Mouse (Mus musculus) kidney, embryonic 16.5 days (tissue): Measurements from ENCODE around the gene Pex5l. TPM values are rescaled to one million over a fixed set of nuclear protein-coding genes. Genes with fewer than 3 reads are reported as not detected.

Source experiments
- ATAC-seq: fragments of 200-750 bp; cut with Nextera tagmentation; 2 replicates; pipeline ENCODE4 v1.8.0; 2017; ENCODE audit warnings: moderate TSS enrichment; ENCODE audit not compliant: low FRiP score, low TSS enrichment
- H3K27ac ChIP-seq: fragments of 300-500 bp; sonication (generic); 2 replicates; pipeline ENCODE4 v1.5.1; 2014; ENCODE audit warnings: low read length
- H3K27me3 ChIP-seq: fragments of 300-500 bp; sonication (generic); 2 replicates; pipeline ENCODE4 v1.6.1; 2014; ENCODE audit warnings: low read length, control low read depth, mixed read lengths; ENCODE audit not compliant: insufficient read depth
- H3K36me3 ChIP-seq: fragments of 300-500 bp; sonication (generic); 2 replicates; pipeline ENCODE4 v1.6.1; 2014; ENCODE audit warnings: low read length, control low read depth, mixed read lengths; ENCODE audit not compliant: insufficient read depth
- H3K4me1 ChIP-seq: fragments of 300-500 bp; sonication (generic); 2 replicates; pipeline ENCODE4 v1.6.1; 2014; ENCODE audit warnings: low read length, control low read depth, mixed read lengths; ENCODE audit not compliant: insufficient read depth
- H3K4me2 ChIP-seq: fragments of 300-500 bp; sonication (generic); replicated peaks from 2 replicates; pipeline ENCODE4 v1.6.1; 2014; ENCODE audit warnings: low read depth, low read length
- H3K4me3 ChIP-seq: fragments of 300-500 bp; sonication (generic); 2 replicates; pipeline ENCODE4 v1.5.1; 2014; ENCODE audit warnings: mild to moderate bottlenecking, low read length
- H3K9ac ChIP-seq: fragments of 300-500 bp; sonication (generic); replicated peaks from 2 replicates; pipeline ENCODE4 v1.6.1; 2014; ENCODE audit warnings: low read length
- H3K9me3 ChIP-seq: fragments of 300-500 bp; sonication (generic); 2 replicates; pipeline ENCODE4 v1.6.1; 2016; ENCODE audit warnings: low read length, control low read depth
- WGBS: fragments of 180-500 bp; shearing (Covaris S2); extraction: QIAGEN DNeasy Blood & Tissue Kit; methylation state at CpG from one replicate; pipeline ENCODE4 v1.1.7; 2014; 5-methylcytosine and 5-hydroxymethylcytosine counted together
- polyA plus RNA-seq: library from polyadenylated mRNA; unstranded; fragments of >200 nt; fragmentation: Nextera tagmentation; extraction: Ambion mirVana; gene quantifications from 2 replicates; pipeline ENCODE4 v1.2.1, GENCODE M21; 2015

Gene Pex5l
- polyA plus RNA-seq: 0.05 and 0.06 TPM in 2 replicates

- Histone ChIP-seq H3K9ac (no peak within 1 kb of the TSS; the same call in 1 of the 2 replicates), H3K4me2 (peak within 1 kb of the TSS; percentile 78), H3K9me3 (no peaks in the 10 kb centered on the region), H3K36me3 (no peaks in the 10 kb centered on the region), H3K27ac (no peak within 1 kb of the TSS), H3K4me1 (peaks cover 8% of the 10 kb centered on the region; the same call in 1 of the 2 replicates), H3K4me3 (peak within 1 kb of the TSS; percentile 58), H3K27me3 (peaks cover 18% of the 10 kb centered on the region)
- peak; percentile 96 for ATAC-seq
- WGBS: under 1% methylated on average over 70 of the region's 88 CpGs
Observed at GRCm38 (mm10) chr3:33142901-33143461, at the start of gene Pex5l. Pex5l (minus strand) TSS chr3:33143247.

- Histone ChIP-seq H3K27ac (no peak overlapping the region), H3K9me3 (no peaks in the 10 kb centered on the region), H3K4me3 (no peak overlapping the region), H3K27me3 (no peaks in the 10 kb centered on the region), H3K4me2 (no peak overlapping the region), H3K9ac (no peak overlapping the region), H3K36me3 (no peaks in the 10 kb centered on the region), H3K4me1 (no peaks in the 10 kb centered on the region)
- no peak for ATAC-seq
- 62% methylated on average over 3 of the region's 3 CpGs for WGBS
Observed at GRCm38 (mm10) chr3:33165186-33165585, 22.1 kb upstream of the Pex5l start.

DNA sequence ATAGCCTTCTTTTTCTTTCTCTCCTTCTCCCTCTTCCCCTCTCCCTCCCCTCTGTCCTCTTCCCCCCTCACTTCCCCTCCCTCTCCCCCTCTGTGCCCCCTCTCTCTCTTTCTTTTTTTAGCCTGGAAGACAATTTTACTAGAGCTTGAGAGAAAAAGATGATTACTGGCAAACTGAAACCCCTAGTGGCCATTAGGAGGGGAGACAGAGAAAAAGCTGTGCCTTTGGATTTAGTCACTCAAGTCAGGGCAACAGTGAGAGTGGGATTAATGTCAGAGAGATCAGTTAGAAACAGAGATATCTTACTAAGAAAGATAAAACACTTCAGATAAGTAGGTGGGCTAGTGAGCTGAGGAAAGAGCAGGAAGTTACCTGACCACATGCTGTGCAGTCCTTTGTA lies 20.8 kb upstream of the Pex5l start:
- Histone ChIP-seq H3K4me2 (no peak overlapping the region), H3K9ac (no peak overlapping the region), H3K4me3 (no peak overlapping the region), H3K4me1 (no peaks in the 10 kb centered on the region), H3K27ac (no peak overlapping the region), H3K36me3 (no peaks in the 10 kb centered on the region), H3K27me3 (no peaks in the 10 kb centered on the region), H3K9me3 (no peaks in the 10 kb centered on the region)
- ATAC-seq: no peak

GRCm38 (mm10) chr3:33143592-33143991 lies 545 bp upstream of the Pex5l start:
- 80% methylated on average over 7 of the region's 7 CpGs for WGBS
- H3K4me3 ChIP-seq: peak overlapping the region; percentile 58; the same call in 1 of the 2 replicates

DNA sequence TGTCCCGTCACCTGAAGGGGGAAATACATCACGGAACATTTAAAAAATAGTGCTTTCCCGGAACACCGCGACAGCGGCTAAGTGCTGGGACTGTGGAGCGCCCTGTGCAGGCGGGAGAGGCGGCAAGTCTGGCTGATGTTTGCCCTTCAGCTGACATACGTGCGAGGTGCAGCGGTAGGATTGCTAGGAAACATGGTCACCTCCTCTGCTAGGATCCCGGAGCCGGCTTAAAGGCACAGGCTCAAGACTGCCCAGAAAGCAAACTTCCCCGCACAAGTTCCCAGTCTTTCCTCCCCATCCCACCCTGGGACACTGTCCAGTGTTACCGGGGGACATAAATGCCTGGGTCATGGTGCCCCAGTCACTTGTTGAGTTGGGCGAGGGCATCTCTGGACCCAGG lies 649 bp downstream of the Pex5l start:
- Histone ChIP-seq H3K27me3 (peaks cover 18% of the 10 kb centered on the region), H3K36me3 (no peaks in the 10 kb centered on the region), H3K4me2 (peak overlapping the region; percentile 78), H3K4me1 (peaks cover 8% of the 10 kb centered on the region; the same call in 1 of the 2 replicates), H3K9me3 (no peaks in the 10 kb centered on the region), H3K9ac (no peak overlapping the region; the same call in 1 of the 2 replicates), H3K27ac (no peak overlapping the region), H3K4me3 (peak overlapping the region; percentile 58)
- under 1% methylated on average over 17 of the region's 17 CpGs for WGBS
- peak; percentile 55 for ATAC-seq

More at GRCm38 (mm10) chr3:33143592-33143991, 545 bp upstream of the Pex5l start:
- no peaks in the 10 kb centered on the region for H3K9me3 ChIP-seq
- H3K4me2 ChIP-seq: peak overlapping the region; percentile 78
- H3K9ac ChIP-seq: no peak overlapping the region
- H3K27ac ChIP-seq: no peak overlapping the region
- peaks cover 8% of the 10 kb centered on the region; the same call in 1 of the 2 replicates for H3K4me1 ChIP-seq
- peaks cover 18% of the 10 kb centered on the region for H3K27me3 ChIP-seq
- no peaks in the 10 kb centered on the region for H3K36me3 ChIP-seq
- ATAC-seq: no peak

DNA sequence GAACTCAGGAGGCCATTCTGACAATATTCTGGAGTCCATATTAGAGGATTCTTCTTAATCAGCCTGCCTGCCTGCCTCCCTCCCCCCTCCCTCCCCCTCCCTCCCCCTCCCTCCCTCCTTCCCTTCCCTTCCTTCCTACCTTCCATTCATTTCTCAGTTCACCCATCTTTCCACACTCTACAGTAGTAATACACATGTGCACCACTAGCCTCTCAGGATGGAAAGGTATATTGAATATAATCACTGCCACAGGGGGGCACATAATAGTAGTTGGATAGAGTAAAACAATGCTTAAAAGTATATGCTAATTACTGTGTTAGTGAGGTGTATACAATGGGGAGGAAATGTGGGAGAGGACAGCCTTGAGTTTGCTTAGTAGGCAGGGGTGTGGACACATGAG lies 13.1 kb downstream of the Pex5l start:
- no peak overlapping the region for H3K4me2 ChIP-seq
- no peak for ATAC-seq
- no peaks in the 10 kb centered on the region for H3K27me3 ChIP-seq
- no peak overlapping the region for H3K4me3 ChIP-seq
- H3K4me1 ChIP-seq: no peaks in the 10 kb centered on the region
- no peak overlapping the region for H3K27ac ChIP-seq
- no peaks in the 10 kb centered on the region for H3K9me3 ChIP-seq
- no peak overlapping the region for H3K9ac ChIP-seq
- H3K36me3 ChIP-seq: no peaks in the 10 kb centered on the region

GRCm38 (mm10) chr3:33124796-33125195 lies 18.3 kb downstream of the Pex5l start:
- ATAC-seq: no peak
- Histone ChIP-seq H3K9me3 (no peaks in the 10 kb centered on the region), H3K27me3 (no peaks in the 10 kb centered on the region), H3K4me2 (no peak overlapping the region), H3K9ac (no peak overlapping the region), H3K4me1 (no peaks in the 10 kb centered on the region), H3K4me3 (no peak overlapping the region), H3K36me3 (no peaks in the 10 kb centered on the region), H3K27ac (no peak overlapping the region)
- WGBS: 84% methylated on average over 5 of the region's 5 CpGs

GRCm38 (mm10) chr3:33105785-33106184 lies 37.3 kb downstream of the Pex5l start:
- no peak overlapping the region for H3K4me3 ChIP-seq
- H3K27me3 ChIP-seq: no peaks in the 10 kb centered on the region
- no peaks in the 10 kb centered on the region for H3K9me3 ChIP-seq
- H3K27ac ChIP-seq: no peak overlapping the region
- no peak overlapping the region for H3K9ac ChIP-seq
- no peak for ATAC-seq
- H3K4me2 ChIP-seq: no peak overlapping the region
- no peaks in the 10 kb centered on the region for H3K4me1 ChIP-seq
- no peaks in the 10 kb centered on the region for H3K36me3 ChIP-seq
- 90% methylated on average over 1 of the region's 2 CpGs for WGBS

- H3K4me3 ChIP-seq: no peak overlapping the region
- H3K4me1 ChIP-seq: no peaks in the 10 kb centered on the region
- no peak overlapping the region for H3K27ac ChIP-seq
- no peaks in the 10 kb centered on the region for H3K27me3 ChIP-seq
- no peak for ATAC-seq
- WGBS: 91% methylated on average over 6 of the region's 6 CpGs
- no peaks in the 10 kb centered on the region for H3K36me3 ChIP-seq
- H3K4me2 ChIP-seq: no peak overlapping the region
- no peaks in the 10 kb centered on the region for H3K9me3 ChIP-seq
- no peak overlapping the region for H3K9ac ChIP-seq
Observed at GRCm38 (mm10) chr3:33103501-33103900, 39.5 kb downstream of the Pex5l start.

GRCm38 (mm10) chr3:33098550-33099295 lies 44.3 kb downstream of the Pex5l start:
- ATAC-seq: no peak
- 79% methylated on average over 9 of the region's 9 CpGs for WGBS

More at GRCm38 (mm10) chr3:33098550-33099295, 44.3 kb downstream of the Pex5l start:
- no peak overlapping the region for H3K4me3 ChIP-seq
- H3K4me2 ChIP-seq: no peak overlapping the region
- no peaks in the 10 kb centered on the region for H3K36me3 ChIP-seq
- no peaks in the 10 kb centered on the region for H3K9me3 ChIP-seq
- no peaks in the 10 kb centered on the region for H3K4me1 ChIP-seq
- H3K27me3 ChIP-seq: no peaks in the 10 kb centered on the region
- no peak overlapping the region for H3K27ac ChIP-seq
- H3K9ac ChIP-seq: no peak overlapping the region
